Mouse (Mus musculus): ENCODE data around the gene Tmem198. TPM values are rescaled to one million over a fixed set of nuclear protein-coding genes. Genes with fewer than 3 reads are reported as not detected.

The Tmem198 gene
- total RNA-seq, 2 experiments from 2014 or later: 41.8 to 43.5 TPM

DNA sequence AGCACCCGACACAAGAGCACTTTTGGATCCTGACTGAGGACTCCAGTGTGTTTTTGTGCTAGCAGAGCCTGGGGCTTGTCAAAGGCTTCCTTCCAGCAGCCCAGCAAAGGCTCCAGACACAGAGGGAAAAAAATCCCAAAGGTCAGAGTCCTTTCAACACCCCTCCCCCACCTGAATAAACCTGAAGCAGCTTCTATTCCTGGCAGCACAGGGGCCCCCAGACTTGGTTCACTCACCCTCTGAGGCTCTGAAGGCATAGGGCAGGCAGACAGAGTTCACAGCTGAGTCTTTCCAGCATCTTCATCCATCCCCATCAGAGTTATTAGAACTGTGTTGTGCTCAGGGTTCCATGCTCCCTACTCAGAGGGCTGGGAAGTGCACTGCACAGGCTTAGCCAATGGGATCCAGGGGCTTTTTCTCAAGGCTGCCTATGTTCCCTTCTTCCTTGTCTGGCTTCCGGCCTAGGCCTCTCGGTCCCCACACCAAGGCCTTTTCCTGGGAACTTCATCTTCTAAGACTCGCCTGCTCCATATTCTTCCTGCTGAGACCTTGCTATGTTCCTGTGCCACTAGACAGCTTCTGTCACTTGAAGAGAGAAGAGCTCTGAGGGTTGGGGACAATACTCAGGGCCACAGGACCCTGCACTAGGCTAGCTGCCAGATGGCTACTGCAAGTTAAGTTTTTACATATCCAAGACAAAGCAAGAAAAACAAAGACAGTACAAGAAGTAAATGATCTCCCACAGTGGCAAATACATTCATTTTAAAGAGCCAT lies 32.3 kb downstream of the Tmem198 start:
- DNase-seq: no peak
- intact Hi-C loops (cut with DNase I): no loop called here

DNA sequence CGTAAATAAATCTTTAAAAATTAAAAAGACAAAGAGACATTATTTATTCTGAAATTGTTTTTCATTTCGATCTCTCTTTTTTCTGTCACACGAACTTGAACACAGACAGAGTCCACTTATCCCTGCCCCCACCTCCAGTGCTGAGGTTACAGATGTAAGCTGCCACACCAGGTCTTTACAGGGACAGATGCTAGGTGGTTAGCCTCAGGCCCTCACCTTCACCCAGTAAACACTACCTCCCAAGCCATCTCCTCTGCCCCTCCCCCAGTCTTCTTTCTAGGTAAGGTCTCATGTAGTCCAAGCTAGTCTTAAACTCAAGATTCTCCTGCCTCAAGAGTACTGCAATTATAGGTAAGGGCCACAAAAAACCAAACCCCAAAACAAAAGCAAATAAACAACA lies 33.2 kb downstream of the Tmem198 start:
- DNase-seq: no peak
- intact Hi-C loops (cut with DNase I): no loop called here

DNA sequence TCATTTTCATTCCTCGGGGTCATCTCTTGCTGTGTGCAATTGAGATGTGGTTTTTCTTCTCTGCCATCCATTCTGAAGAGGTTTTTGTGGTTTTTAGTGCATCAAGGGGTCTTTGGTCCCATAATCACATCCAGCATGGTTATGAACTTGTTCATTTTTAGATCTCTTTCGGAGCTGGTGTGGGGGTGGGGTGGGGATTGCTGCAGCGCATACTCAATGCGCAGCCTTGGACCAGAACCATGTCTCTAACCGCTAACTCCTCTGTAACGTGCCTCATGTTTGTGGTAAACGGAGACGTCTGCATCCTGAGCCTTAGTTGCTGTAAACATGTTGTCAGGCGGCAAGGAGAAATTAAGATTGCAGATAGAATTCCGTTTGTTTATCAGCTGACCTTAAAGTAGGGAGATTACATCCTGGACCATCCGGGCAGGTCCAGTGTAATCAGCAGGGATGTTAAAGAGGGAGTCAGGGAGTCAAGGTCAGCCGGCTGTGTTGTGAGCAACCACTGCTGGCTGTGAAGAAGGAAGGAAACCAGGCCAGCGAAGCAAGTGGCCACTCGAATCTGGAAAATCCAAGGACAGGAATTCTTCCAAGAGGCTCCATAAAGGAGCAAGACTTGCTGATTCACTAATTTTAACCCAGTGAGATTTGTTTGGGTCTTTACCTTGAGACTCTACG lies 37.5 kb downstream of the Tmem198 start:
- no peak for DNase-seq
- intact Hi-C loops (cut with DNase I): no loop called here

DNA sequence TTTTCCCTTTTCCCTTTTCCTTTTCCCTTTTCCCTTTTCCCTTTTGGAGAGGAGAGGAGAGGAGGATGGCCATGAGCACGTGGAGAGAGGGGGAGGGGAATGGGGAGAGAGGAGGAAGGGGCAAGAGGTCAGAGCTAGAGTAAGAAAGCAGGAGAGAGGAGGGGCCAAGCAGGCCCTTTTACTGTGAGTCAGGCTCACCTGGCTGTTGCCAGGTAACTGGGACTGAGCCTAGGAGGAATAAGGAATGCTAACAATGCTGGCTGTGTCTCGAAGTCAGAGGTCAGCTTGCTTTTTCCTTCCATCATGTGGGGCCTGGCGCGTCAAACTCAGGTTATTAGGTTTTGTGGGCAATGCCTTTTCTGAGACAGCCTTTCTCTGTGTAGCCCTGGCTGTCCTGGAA lies 38.7 kb downstream of the Tmem198 start:
- DNase-seq: no peak
- intact Hi-C loops (cut with DNase I): no loop called here

GRCm38 (mm10) chr1:75518427-75518826 lies 39.1 kb downstream of the Tmem198 start:
- intact Hi-C loops (cut with DNase I): no loop called here
- DNase-seq: no peak

DNA sequence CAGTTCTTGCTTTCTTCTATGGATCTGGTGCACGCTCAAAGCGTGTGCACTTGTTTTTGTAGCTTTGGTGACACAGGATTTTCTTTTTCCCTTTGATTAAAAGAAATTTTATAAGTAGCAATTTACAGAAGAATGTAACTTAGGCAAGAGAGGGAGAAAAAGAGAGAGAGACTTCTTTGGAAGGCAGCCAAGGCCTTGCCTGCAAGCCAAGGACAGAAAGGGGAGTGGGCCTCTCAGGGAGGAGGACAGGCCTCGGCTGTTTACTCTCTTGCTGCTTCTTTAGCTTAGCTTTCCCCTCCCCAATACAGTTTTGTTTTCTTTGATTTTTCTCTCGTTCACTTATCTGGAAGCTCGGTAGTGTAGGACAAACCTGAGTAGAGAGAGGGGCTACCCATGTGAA lies 40.2 kb downstream of the Tmem198 start:
- intact Hi-C loops (cut with DNase I): no loop called here
- DNase-seq: no peak

- peak; percentile 92 for DNase-seq
- intact Hi-C loops (cut with DNase I): no loop called here
Measured at GRCm38 (mm10) chr1:75521321-75522031, 42.1 kb downstream of the Tmem198 start, which contains the start of gene Stk11ip. Gene Stk11ip, plus strand, starts transcription at chr1:75521529.

DNA sequence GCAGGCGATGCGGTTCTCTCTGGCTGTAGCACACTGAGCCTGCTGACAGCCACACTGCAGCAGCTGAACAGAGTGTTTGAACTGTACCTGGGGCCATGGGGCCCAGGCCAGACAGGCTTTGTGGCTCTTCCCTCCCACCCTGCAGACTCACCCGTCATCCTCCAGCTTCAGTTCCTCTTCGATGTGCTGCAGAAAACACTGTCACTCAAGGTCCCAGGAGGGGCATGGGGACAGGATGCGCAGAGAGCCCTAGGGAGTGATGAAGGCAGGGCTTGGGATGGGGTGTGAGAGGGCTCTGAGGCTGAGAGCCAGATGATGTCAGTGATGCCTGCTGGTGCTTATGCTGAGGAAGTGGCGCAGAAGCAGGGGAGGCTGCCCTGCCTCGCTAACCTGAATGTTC lies 45.3 kb downstream of the Tmem198 start:
- no peak for DNase-seq
- intact Hi-C loops (cut with DNase I): no loop called here

DNA sequence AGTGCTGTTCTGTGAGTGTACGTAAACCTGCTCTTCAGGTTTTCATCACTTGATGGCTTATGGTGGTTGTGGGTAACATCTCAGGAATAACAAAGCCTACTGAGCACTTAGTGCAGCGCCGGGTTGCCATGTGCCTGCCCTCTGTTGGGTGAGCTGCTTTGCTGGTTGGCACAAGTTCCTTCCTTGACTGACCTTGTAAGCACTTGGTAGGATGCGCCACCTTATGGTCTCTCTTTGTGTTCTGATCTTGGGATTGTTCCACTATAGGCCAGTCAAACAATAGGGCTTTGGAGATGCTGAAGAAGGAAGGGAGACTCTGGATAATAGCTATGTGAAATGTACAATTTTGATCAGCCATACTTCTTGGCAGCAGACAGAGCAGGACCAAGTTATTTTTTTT lies 51.2 kb downstream of the Tmem198 start:
- intact Hi-C loops (cut with DNase I): no loop called here

DNA sequence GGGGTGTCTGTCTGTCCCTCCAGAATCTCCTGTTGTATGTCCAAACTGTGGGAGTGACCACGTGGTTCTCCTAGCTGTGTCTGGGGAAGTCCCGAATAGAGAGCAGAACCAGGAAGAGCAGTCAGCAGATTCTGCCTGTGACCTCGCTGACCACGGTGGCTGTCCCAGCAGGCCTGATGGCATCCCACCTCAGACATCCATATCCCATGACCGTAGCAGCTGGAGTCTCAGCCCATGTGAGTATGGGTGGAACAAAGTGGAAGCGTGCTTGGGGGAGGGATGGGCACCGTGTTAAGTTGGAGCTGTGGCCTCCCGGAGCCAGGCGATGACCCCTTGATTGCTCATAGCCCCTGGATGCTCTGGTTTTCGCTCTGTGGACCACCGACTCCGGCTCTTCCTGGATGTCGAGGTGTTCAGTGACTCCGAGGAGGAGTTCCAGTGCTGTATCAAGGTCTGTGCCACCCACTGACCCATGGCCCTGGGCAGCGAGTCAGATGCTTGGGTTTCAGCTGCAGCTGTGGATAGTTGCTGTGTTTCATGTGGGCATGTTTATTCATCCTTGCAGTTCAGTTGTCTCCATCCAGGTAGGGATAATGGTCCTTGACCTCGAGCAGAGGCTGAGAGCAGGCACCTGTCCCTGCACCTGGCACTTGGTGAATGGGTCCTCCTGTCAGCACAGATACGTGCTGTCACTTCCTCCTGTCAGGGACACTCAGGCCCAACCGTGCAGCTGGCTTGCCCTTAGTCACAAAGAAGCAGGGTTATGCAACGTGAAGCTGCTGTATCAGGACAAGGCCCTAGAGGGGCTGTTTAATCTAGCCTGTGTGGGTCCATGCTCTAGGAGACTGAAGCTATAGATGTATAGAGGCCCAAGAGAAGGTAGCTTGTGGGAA lies 53.2 kb downstream of the Tmem198 start:
- intact Hi-C loops (cut with DNase I): no loop called here

More for the DNA sequence above, 51.2 kb downstream of the Tmem198 start:
- no peak for DNase-seq

GRCm38 (mm10) chr1:75533325-75534252 lies 54.3 kb downstream of the Tmem198 start:
- intact Hi-C loops (cut with DNase I): no loop called here
- DNase-seq: no peak

More for the DNA sequence above, 53.2 kb downstream of the Tmem198 start:
- no peak for DNase-seq

Other genes starting within 250 kb of the Tmem198 start
- gene A630095N17Rik, start 247.4 kb upstream of the Tmem198 start, total RNA-seq (2021): not detected
- gene Dnajb2, start 243.1 kb upstream of the Tmem198 start, total RNA-seq (2021): 10 to 100 TPM; 54.7 to 61.3 TPM
- gene Ptprn, start 215.0 kb upstream of the Tmem198 start, total RNA-seq (2021): 100 to 1,000 TPM; 101 to 122 TPM
- 10 to 100 TPM; 29.3 to 58.0 TPM for gene Resp18, start 201.1 kb upstream of the Tmem198 start, total RNA-seq (2021)
- gene Dnpep, start 161.5 kb upstream of the Tmem198 start, total RNA-seq (2021): 10 to 100 TPM; 87.9 to 96.9 TPM
- gene Des, start 119.2 kb upstream of the Tmem198 start, total RNA-seq (2021): 1 to 10 TPM; 1.6 to 2.5 TPM
- 100 to 1,000 TPM; 131 to 143 TPM for gene Speg, start 104.2 kb upstream of the Tmem198 start, total RNA-seq (2021)
- gene Gmppa, start 43.6 kb upstream of the Tmem198 start, total RNA-seq (2021): 10 to 100 TPM; 47.9 to 60.5 TPM
- 10 to 100 TPM in 1 of 2 experiments, 1 to 10 TPM in 1; 8.6 to 10.2 TPM for gene Asic4, start 29.1 kb upstream of the Tmem198 start, total RNA-seq (2021)
- 10 to 100 TPM; 61.3 to 67.7 TPM for gene Chpf, start 225 bp upstream of the Tmem198 start, total RNA-seq (2021)
- 10 to 100 TPM; 39.3 to 46.6 TPM for gene Obsl1, start 26.9 kb downstream of the Tmem198 start, total RNA-seq (2021)
- gene Inha, start 27.5 kb downstream of the Tmem198 start, total RNA-seq (2021): 10 to 100 TPM; 42.4 to 42.8 TPM
- 10 to 100 TPM; 28.0 to 33.7 TPM for gene Stk11ip, start 42.0 kb downstream of the Tmem198 start, total RNA-seq (2021)
- 100 to 1,000 TPM; 143 to 144 TPM for gene Slc4a3, start 66.7 kb downstream of the Tmem198 start, total RNA-seq (2021)

Measured in left cerebral cortex, postnatal 4 days (tissue).